Mouse (Mus musculus) myocyte (in vitro differentiated cells): ENCODE measurements around the gene Eno2. TPM values are rescaled to one million over a fixed set of nuclear protein-coding genes. Genes with fewer than 3 reads are reported as not detected.

Experiments used
- H3K27me3 ChIP-seq: one replicate; pipeline ENCODE4 v1.6.1; 2011; ENCODE audit not compliant: control insufficient read depth, insufficient read depth, insufficient read length
- H3K36me3 ChIP-seq: one replicate; pipeline ENCODE4 v1.6.1; 2011; ENCODE audit not compliant: control insufficient read depth, insufficient read depth
- H3K4me2 ChIP-seq: one replicate; pipeline ENCODE4 v1.6.1; 2011; ENCODE audit warnings: low read depth, control low read depth
- H3K4me3 ChIP-seq: one replicate; pipeline ENCODE4 v1.5.1; 2011; ENCODE audit warnings: mild to moderate bottlenecking, control low read depth, moderate library complexity
- H3K79me2 ChIP-seq: one replicate; pipeline ENCODE4 v1.6.1; 2011; ENCODE audit not compliant: control insufficient read depth, insufficient read depth
- H3ac ChIP-seq: one replicate; pipeline ENCODE4 v1.6.1; 2011; ENCODE audit not compliant: control insufficient read depth, insufficient read length
- CEBPB ChIP-seq: IDR thresholded peaks from 2 replicates; pipeline ENCODE4 v1.6.1; 2011; ENCODE audit warnings: mild to moderate bottlenecking, moderate library complexity; ENCODE audit not compliant: poor library complexity, insufficient read depth, severe bottlenecking
- E2F4 ChIP-seq: IDR thresholded peaks from one replicate; pipeline ENCODE4 v1.6.1; 2011; ENCODE audit warnings: mild to moderate bottlenecking, control low read depth, moderate library complexity; ENCODE audit not compliant: insufficient read depth
- MAX ChIP-seq: IDR thresholded peaks from one replicate; pipeline ENCODE4 v1.6.1; 2011; ENCODE audit warnings: low read depth, mild to moderate bottlenecking, control low read depth
- MYOD1 ChIP-seq, 3 experiments: IDR thresholded peaks; one replicate each; pipeline ENCODE4 v1.6.1; 2011; ENCODE audit warnings: control low read depth in 2 of 3, low read depth in 2 of 3, mild to moderate bottlenecking in 2 of 3, moderate library complexity in 1 of 3; ENCODE audit not compliant: insufficient read length in 2 of 3, control insufficient read depth in 1 of 3
- MYOG ChIP-seq, 3 experiments: IDR thresholded peaks; one replicate each; pipeline ENCODE4 v1.6.1; 2011; ENCODE audit warnings: control low read depth in 2 of 3, low read depth in 2 of 3, mild to moderate bottlenecking in 2 of 3; ENCODE audit not compliant: insufficient read length in 2 of 3, control insufficient read depth in 1 of 3, insufficient read depth in 1 of 3
- POLR2A ChIP-seq: IDR thresholded peaks from one replicate; pipeline ENCODE4 v1.6.1; 2011; ENCODE audit warnings: low read depth, mild to moderate bottlenecking, control low read depth, moderate library complexity; ENCODE audit not compliant: insufficient read length
- POLR2AphosphoS2 ChIP-seq: IDR thresholded peaks from one replicate; pipeline ENCODE4 v1.6.1; 2011; ENCODE audit warnings: low read depth, control low read depth; ENCODE audit not compliant: insufficient read length
- REST ChIP-seq: IDR thresholded peaks from one replicate; pipeline ENCODE4 v1.6.1; 2011; ENCODE audit warnings: mild to moderate bottlenecking, control low read depth, moderate library complexity; ENCODE audit not compliant: insufficient read depth, insufficient read length
- SRF ChIP-seq: IDR thresholded peaks from one replicate; pipeline ENCODE4 v1.6.1; 2011; ENCODE audit warnings: low read depth; ENCODE audit not compliant: control insufficient read depth, insufficient read length
- TCF12 ChIP-seq: IDR thresholded peaks from one replicate; pipeline ENCODE4 v1.6.1; 2011; ENCODE audit warnings: mild to moderate bottlenecking, control low read depth; ENCODE audit not compliant: poor library complexity, insufficient read depth, severe bottlenecking
- TCF3 ChIP-seq: IDR thresholded peaks from one replicate; pipeline ENCODE4 v1.6.1; 2011; ENCODE audit warnings: low read depth, control low read depth; ENCODE audit not compliant: insufficient read length
- USF1 ChIP-seq: IDR thresholded peaks from one replicate; pipeline ENCODE4 v1.6.1; 2011; ENCODE audit warnings: low read depth, mild to moderate bottlenecking, control low read depth, moderate library complexity
- polyA plus RNA-seq: library from polyadenylated mRNA; unstranded; fragments of >200 nt; fragmentation: generic; extraction: Trizol; gene quantifications from one replicate; pipeline ENCODE4 v1.2.1, GENCODE M21; 2012; ENCODE audit warnings: missing spikeins

Eno2 gene
- polyA plus RNA-seq, 1 experiment, result 19.5 TPM

GRCm38 (mm10) chr6:124724472-124724871 lies 45.0 kb downstream of the Eno2 start:
- H3K4me3 ChIP-seq, result no peak overlapping the region
- no peaks in the 10 kb centered on the region for H3K27me3 ChIP-seq
- no peak overlapping the region for H3ac ChIP-seq
- H3K79me2 ChIP-seq, result no peaks in the 10 kb centered on the region
- no peak overlapping the region for H3K4me2 ChIP-seq
- TF ChIP-seq POLR2A, result no peak
- no peak for TF ChIP-seq POLR2AphosphoS2
- no peak for TF ChIP-seq MYOG (IDR thresholded peaks at IDR 0.05; ENCODE audit: control insufficient read depth in 1 of 3, insufficient read depth in 1 of 3, insufficient read length in 2 of 3, low read depth in 2 of 3)
- no peak for TF ChIP-seq CEBPB
- no peak for TF ChIP-seq SRF
- TF ChIP-seq USF1, result no peak
- H3K36me3 ChIP-seq, result no peaks in the 10 kb centered on the region

GRCm38 (mm10) chr6:124723541-124723940 lies 45.9 kb downstream of the Eno2 start:
- Histone ChIP-seq H3K4me3 (no peak overlapping the region), H3K79me2 (no peaks in the 10 kb centered on the region), H3K4me2 (no peak overlapping the region), H3ac (no peak overlapping the region), H3K27me3 (no peaks in the 10 kb centered on the region), H3K36me3 (no peaks in the 10 kb centered on the region)
- TF ChIP-seq POLR2A, result no peak
- no peak for TF ChIP-seq E2F4
- no peak for TF ChIP-seq MYOG (IDR thresholded peaks at IDR 0.05; ENCODE audit: control insufficient read depth in 1 of 3, insufficient read depth in 1 of 3, insufficient read length in 2 of 3, low read depth in 2 of 3)
- TF ChIP-seq MAX, result no peak
- TF ChIP-seq TCF12, result no peak
- no peak for TF ChIP-seq USF1
- TF ChIP-seq POLR2AphosphoS2, result no peak
- no peak for TF ChIP-seq CEBPB
- TF ChIP-seq TCF3, result no peak
- TF ChIP-seq MYOD1 (IDR thresholded peaks at IDR 0.05; ENCODE audit: control insufficient read depth in 1 of 3, insufficient read length in 2 of 3, low read depth in 2 of 3), result no peak
- TF ChIP-seq SRF, result no peak
- no peak for TF ChIP-seq REST

GRCm38 (mm10) chr6:124722876-124723473 lies 46.5 kb downstream of the Eno2 start:
- Histone ChIP-seq H3K27me3 (no peaks in the 10 kb centered on the region), H3K79me2 (no peaks in the 10 kb centered on the region), H3K4me2 (no peak overlapping the region), H3K4me3 (no peak overlapping the region), H3K36me3 (no peaks in the 10 kb centered on the region), H3ac (no peak overlapping the region)
- TF ChIP-seq REST (no peak), POLR2AphosphoS2 (no peak), USF1 (no peak), MYOD1 (IDR thresholded peaks at IDR 0.05; ENCODE audit: control insufficient read depth in 1 of 3, insufficient read length in 2 of 3, low read depth in 2 of 3) (no peak), SRF (no peak), POLR2A (no peak)

- H3K27me3 ChIP-seq, result no peaks in the 10 kb centered on the region
- H3ac ChIP-seq, result no peak overlapping the region
- H3K4me3 ChIP-seq, result no peak overlapping the region
- no peak overlapping the region for H3K4me2 ChIP-seq
- peaks cover 6% of the 10 kb centered on the region for H3K36me3 ChIP-seq
- no peaks in the 10 kb centered on the region for H3K79me2 ChIP-seq
- no peak for TF ChIP-seq TCF12
- no peak for TF ChIP-seq MAX
- TF ChIP-seq SRF, result no peak
- TF ChIP-seq POLR2AphosphoS2, result no peak
- TF ChIP-seq REST, result no peak
- no peak for TF ChIP-seq USF1
- TF ChIP-seq CEBPB, result no peak
- no peak for TF ChIP-seq MYOG (IDR thresholded peaks at IDR 0.05; ENCODE audit: control insufficient read depth in 1 of 3, insufficient read depth in 1 of 3, insufficient read length in 2 of 3, low read depth in 2 of 3)
- TF ChIP-seq POLR2A, result no peak
- no peak for TF ChIP-seq TCF3
- TF ChIP-seq E2F4, result no peak
- TF ChIP-seq MYOD1 (IDR thresholded peaks at IDR 0.05; ENCODE audit: control insufficient read depth in 1 of 3, insufficient read length in 2 of 3, low read depth in 2 of 3), result no peak
These were observed 48.6 kb downstream of the Eno2 start for GRCm38 (mm10) chr6:124720904-124721303.

GRCm38 (mm10) chr6:124719354-124719978 lies 50.0 kb downstream of the Eno2 start:
- Histone ChIP-seq H3K79me2 (peaks cover 2% of the 10 kb centered on the region), H3ac (no peak overlapping the region), H3K4me2 (no peak overlapping the region), H3K36me3 (peaks cover 18% of the 10 kb centered on the region), H3K27me3 (no peaks in the 10 kb centered on the region), H3K4me3 (no peak overlapping the region)
- no peak for TF ChIP-seq POLR2AphosphoS2
- TF ChIP-seq TCF3, result no peak
- no peak for TF ChIP-seq POLR2A
- TF ChIP-seq MAX, result no peak
- TF ChIP-seq SRF, result no peak
- no peak for TF ChIP-seq REST
- TF ChIP-seq MYOG (IDR thresholded peaks at IDR 0.05; ENCODE audit: control insufficient read depth in 1 of 3, insufficient read depth in 1 of 3, insufficient read length in 2 of 3, low read depth in 2 of 3), result no peak
- no peak for TF ChIP-seq MYOD1 (IDR thresholded peaks at IDR 0.05; ENCODE audit: control insufficient read depth in 1 of 3, insufficient read length in 2 of 3, low read depth in 2 of 3)
- TF ChIP-seq USF1, result no peak
- TF ChIP-seq TCF12, result no peak
- TF ChIP-seq CEBPB, result no peak
- TF ChIP-seq E2F4, result no peak
